Mouse (Mus musculus): ENCODE results near the gene Rgs8.

The Rgs8 gene

GRCm38 (mm10) chr1:153700448-153701063, 47.7 kb downstream of the Rgs8 start:
- in situ Hi-C loops (cut with MboI; ENCODE audit: low pct_unique_long_range_greater_than_20kb in 1 of 2, low sequenced_read_pairs in 2 of 2, unreplicated experiment in 1 of 2) = no loop called here

GRCm38 (mm10) chr1:153701461-153701860, 48.6 kb downstream of the Rgs8 start:
- in situ Hi-C loops (cut with MboI; ENCODE audit: low pct_unique_long_range_greater_than_20kb in 1 of 2, low sequenced_read_pairs in 2 of 2, unreplicated experiment in 1 of 2) = no loop called here

GRCm38 (mm10) chr1:153702166-153702852, 49.5 kb downstream of the Rgs8 start:
- in situ Hi-C loops (cut with MboI; ENCODE audit: low pct_unique_long_range_greater_than_20kb in 1 of 2, low sequenced_read_pairs in 2 of 2, unreplicated experiment in 1 of 2) = no loop called here

- in situ Hi-C loops (cut with MboI; ENCODE audit: low pct_unique_long_range_greater_than_20kb in 1 of 2, low sequenced_read_pairs in 2 of 2, unreplicated experiment in 1 of 2) = no loop called here
Observed at GRCm38 (mm10) chr1:153702853-153703410, 50.1 kb downstream of the Rgs8 start.

- in situ Hi-C loops (cut with MboI; ENCODE audit: low pct_unique_long_range_greater_than_20kb in 1 of 2, low sequenced_read_pairs in 2 of 2, unreplicated experiment in 1 of 2) = no loop called here
Observed at GRCm38 (mm10) chr1:153703445-153703991, 50.7 kb downstream of the Rgs8 start.

GRCm38 (mm10) chr1:153704174-153704573, 51.3 kb downstream of the Rgs8 start:
- in situ Hi-C loops (cut with MboI; ENCODE audit: low pct_unique_long_range_greater_than_20kb in 1 of 2, low sequenced_read_pairs in 2 of 2, unreplicated experiment in 1 of 2) = no loop called here

- in situ Hi-C loops (cut with MboI; ENCODE audit: low pct_unique_long_range_greater_than_20kb in 1 of 2, low sequenced_read_pairs in 2 of 2, unreplicated experiment in 1 of 2) = no loop called here
Observed at GRCm38 (mm10) chr1:153704996-153705395, 52.2 kb downstream of the Rgs8 start.

- in situ Hi-C loops (cut with MboI; ENCODE audit: low pct_unique_long_range_greater_than_20kb in 1 of 2, low sequenced_read_pairs in 2 of 2, unreplicated experiment in 1 of 2) = no loop called here
Observed at GRCm38 (mm10) chr1:153708626-153709025, 55.8 kb downstream of the Rgs8 start.

- in situ Hi-C loops (cut with MboI; ENCODE audit: low pct_unique_long_range_greater_than_20kb in 1 of 2, low sequenced_read_pairs in 2 of 2, unreplicated experiment in 1 of 2) = no loop called here
Observed at GRCm38 (mm10) chr1:153709451-153709850, 56.6 kb downstream of the Rgs8 start.

GRCm38 (mm10) chr1:153711544-153712262, 58.9 kb downstream of the Rgs8 start:
- in situ Hi-C loops (cut with MboI; ENCODE audit: low pct_unique_long_range_greater_than_20kb in 1 of 2, low sequenced_read_pairs in 2 of 2, unreplicated experiment in 1 of 2) = no loop called here

GRCm38 (mm10) chr1:153712633-153713032, 59.8 kb downstream of the Rgs8 start:
- in situ Hi-C loops (cut with MboI; ENCODE audit: low pct_unique_long_range_greater_than_20kb in 1 of 2, low sequenced_read_pairs in 2 of 2, unreplicated experiment in 1 of 2) = no loop called here

- in situ Hi-C loops (cut with MboI; ENCODE audit: low pct_unique_long_range_greater_than_20kb in 1 of 2, low sequenced_read_pairs in 2 of 2, unreplicated experiment in 1 of 2) = no loop called here
Observed at GRCm38 (mm10) chr1:153717990-153718389, 65.2 kb downstream of the Rgs8 start.

- in situ Hi-C loops (cut with MboI; ENCODE audit: low pct_unique_long_range_greater_than_20kb in 1 of 2, low sequenced_read_pairs in 2 of 2, unreplicated experiment in 1 of 2) = no loop called here
Observed at GRCm38 (mm10) chr1:153720935-153721334, 68.1 kb downstream of the Rgs8 start.

- in situ Hi-C loops (cut with MboI; ENCODE audit: low pct_unique_long_range_greater_than_20kb in 1 of 2, low sequenced_read_pairs in 2 of 2, unreplicated experiment in 1 of 2) = no loop called here
Observed at GRCm38 (mm10) chr1:153721565-153722310, 68.9 kb downstream of the Rgs8 start.

- in situ Hi-C loops (cut with MboI; ENCODE audit: low pct_unique_long_range_greater_than_20kb in 1 of 2, low sequenced_read_pairs in 2 of 2, unreplicated experiment in 1 of 2) = no loop called here
Observed at GRCm38 (mm10) chr1:153723426-153723825, 70.6 kb downstream of the Rgs8 start.

GRCm38 (mm10) chr1:153726636-153727035, 73.8 kb downstream of the Rgs8 start:
- in situ Hi-C loops (cut with MboI; ENCODE audit: low pct_unique_long_range_greater_than_20kb in 1 of 2, low sequenced_read_pairs in 2 of 2, unreplicated experiment in 1 of 2) = no loop called here

- in situ Hi-C loops (cut with MboI; ENCODE audit: low pct_unique_long_range_greater_than_20kb in 1 of 2, low sequenced_read_pairs in 2 of 2, unreplicated experiment in 1 of 2) = no loop called here
Observed at GRCm38 (mm10) chr1:153729806-153730205, 77.0 kb downstream of the Rgs8 start.

- in situ Hi-C loops (cut with MboI; ENCODE audit: low pct_unique_long_range_greater_than_20kb in 1 of 2, low sequenced_read_pairs in 2 of 2, unreplicated experiment in 1 of 2) = no loop called here
Observed at GRCm38 (mm10) chr1:153730671-153731070, 77.8 kb downstream of the Rgs8 start.
